Mouse (Mus musculus): ENCODE measurements at regions not wholly inside any gene's neighbourhood (a gene's known extent, or its start where the extent isn't known, plus 50 kb on each side); places are given as distances from the start of the nearest gene placed in this dataset.

DNA sequence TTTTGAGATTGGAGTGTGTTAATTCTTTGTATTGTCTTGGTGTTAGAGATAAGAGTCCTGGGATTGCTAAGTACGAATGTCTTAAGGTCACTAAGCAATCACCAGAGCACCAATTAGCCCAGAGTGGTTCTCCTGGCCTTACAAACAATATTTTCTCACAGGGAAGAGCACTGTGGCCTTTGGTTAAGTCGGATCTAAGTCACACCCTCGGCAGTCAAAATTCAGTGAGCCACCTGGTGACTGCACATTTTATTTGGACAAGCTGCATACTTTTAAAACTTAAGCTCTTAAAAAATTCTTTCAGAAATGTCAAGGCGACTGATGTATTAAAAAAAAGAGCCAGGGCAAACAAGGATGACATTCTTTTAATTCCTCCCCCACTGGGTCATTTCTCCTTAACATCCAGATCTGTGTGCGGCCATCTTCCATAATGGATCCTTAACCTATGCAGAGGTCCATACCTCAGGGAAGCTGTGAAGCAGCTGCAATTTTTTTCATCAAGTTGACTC, 60.9 kb upstream of the Foxa2 start:
- WGBS, result 75% methylated on average over 5 of the region's 5 CpGs
- Histone ChIP-seq H3K27me3 (ENCODE audit: insufficient read depth, low read length) (no peaks in the 10 kb centered on the region), H3K27ac (no peak overlapping the region), H3K4me2 (ENCODE audit: low read depth, low read length) (no peak overlapping the region), H3K4me1 (ENCODE audit: insufficient read depth, low read length) (no peaks in the 10 kb centered on the region), H3K4me3 (ENCODE audit: low read length) (no peak overlapping the region), H3K36me3 (ENCODE audit: insufficient read depth, low read length) (no peaks in the 10 kb centered on the region), H3K9ac (replicated peaks; ENCODE audit: low read length) (no peak overlapping the region), H3K9me3 (ENCODE audit: low read length) (no peaks in the 10 kb centered on the region)
- DNase-seq (ENCODE audit: low spot score), result no peak
- ATAC-seq, result no peak
- TF ChIP-seq CTCF (IDR thresholded peaks at IDR 0.05; ENCODE audit: low read depth), result no peak

DNA sequence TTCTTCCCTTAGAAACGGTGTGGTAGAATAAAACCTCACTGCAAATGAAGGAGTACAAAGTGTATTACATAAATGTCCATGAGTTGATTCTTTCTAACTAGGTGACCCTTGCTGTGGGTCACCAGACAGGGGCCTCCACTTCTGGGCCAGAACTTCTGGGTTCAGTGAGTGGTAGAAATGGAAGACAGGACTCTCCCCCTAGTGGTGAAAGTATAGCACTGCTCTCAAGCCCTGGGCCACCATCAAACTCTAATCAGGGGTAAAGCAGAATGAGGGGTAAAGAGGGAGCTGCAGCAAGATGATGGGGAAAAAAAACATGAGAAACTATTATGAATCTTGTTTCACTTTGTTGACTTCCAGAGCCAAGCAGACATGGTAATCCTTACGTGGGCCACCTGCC, 63.4 kb upstream of the Foxa2 start:
- WGBS, result 65% methylated on average over 2 of the region's 2 CpGs
- H3K9me3 ChIP-seq (ENCODE audit: low read length), result no peaks in the 10 kb centered on the region
- H3K27ac ChIP-seq, result no peak overlapping the region
- DNase-seq (ENCODE audit: low spot score) (peak; percentile 17), ATAC-seq (no peak)
- no peak overlapping the region for H3K4me3 ChIP-seq (ENCODE audit: low read length)
- no peak overlapping the region for H3K9ac ChIP-seq (replicated peaks; ENCODE audit: low read length)
- H3K27me3 ChIP-seq (ENCODE audit: insufficient read depth, low read length), result no peaks in the 10 kb centered on the region
- peak; percentile 72 for TF ChIP-seq CTCF (IDR thresholded peaks at IDR 0.05; ENCODE audit: low read depth)
- H3K4me2 ChIP-seq (ENCODE audit: low read depth, low read length), result no peak overlapping the region
- H3K4me1 ChIP-seq (ENCODE audit: insufficient read depth, low read length), result no peaks in the 10 kb centered on the region
- H3K36me3 ChIP-seq (ENCODE audit: insufficient read depth, low read length), result no peaks in the 10 kb centered on the region

DNA sequence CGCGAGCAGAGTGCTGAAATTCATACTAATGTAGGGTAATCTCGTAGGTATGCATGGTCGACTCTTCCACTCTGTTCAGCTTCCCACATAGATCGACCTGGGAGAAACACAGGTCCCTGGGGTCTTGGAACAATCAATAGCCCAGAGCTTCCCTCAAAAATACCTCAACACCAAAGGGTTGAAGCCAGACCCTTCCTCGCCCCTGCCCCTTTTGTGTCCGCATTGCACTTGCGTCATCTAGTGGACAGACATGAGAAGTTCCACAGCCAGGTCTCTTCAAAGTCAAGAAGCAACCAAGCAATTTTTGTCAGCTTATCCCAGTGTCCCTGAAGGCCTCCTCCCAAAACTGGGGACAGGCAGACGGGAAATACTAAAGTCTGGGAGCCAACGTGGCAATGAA, 65.1 kb upstream of the Foxa2 start:
- no peak overlapping the region for H3K27ac ChIP-seq
- ATAC-seq (peak; percentile 73), DNase-seq (ENCODE audit: low spot score) (peak; percentile 75)
- no peak overlapping the region for H3K4me3 ChIP-seq (ENCODE audit: low read length)
- WGBS, result 25% methylated on average over 10 of the region's 10 CpGs
- H3K4me2 ChIP-seq (ENCODE audit: low read depth, low read length), result peak overlapping the region; percentile 27
- H3K9me3 ChIP-seq (ENCODE audit: low read length), result no peaks in the 10 kb centered on the region
- H3K9ac ChIP-seq (replicated peaks; ENCODE audit: low read length), result no peak overlapping the region
- no peaks in the 10 kb centered on the region for H3K27me3 ChIP-seq (ENCODE audit: insufficient read depth, low read length)
- no peaks in the 10 kb centered on the region for H3K4me1 ChIP-seq (ENCODE audit: insufficient read depth, low read length)
- no peaks in the 10 kb centered on the region for H3K36me3 ChIP-seq (ENCODE audit: insufficient read depth, low read length)
- TF ChIP-seq CTCF (IDR thresholded peaks at IDR 0.05; ENCODE audit: low read depth), result peak; percentile 93

DNA sequence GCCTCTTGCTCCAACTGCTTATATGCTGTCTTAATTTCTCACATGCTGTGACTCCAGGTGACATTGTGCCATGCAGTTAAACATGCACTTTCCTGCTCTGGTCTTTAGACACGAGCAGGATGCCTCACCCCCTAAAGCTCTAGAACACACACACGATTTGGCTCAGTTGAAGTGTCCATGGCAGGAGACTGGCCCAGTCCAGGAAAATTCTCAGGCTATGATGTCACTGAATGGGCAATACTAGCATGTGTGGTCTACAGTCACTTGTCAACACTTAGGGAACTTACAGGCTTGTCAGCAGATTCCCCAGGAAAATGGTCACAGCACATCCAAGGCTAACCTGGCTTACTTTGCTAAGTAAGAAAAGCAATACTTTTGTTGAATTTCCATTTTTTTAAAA, 66.4 kb upstream of the Foxa2 start:
- 48% methylated on average over 2 of the region's 2 CpGs for WGBS
- Histone ChIP-seq H3K4me2 (ENCODE audit: low read depth, low read length) (no peak overlapping the region), H3K36me3 (ENCODE audit: insufficient read depth, low read length) (no peaks in the 10 kb centered on the region), H3K9me3 (ENCODE audit: low read length) (no peaks in the 10 kb centered on the region), H3K27me3 (ENCODE audit: insufficient read depth, low read length) (no peaks in the 10 kb centered on the region), H3K27ac (no peak overlapping the region), H3K4me1 (ENCODE audit: insufficient read depth, low read length) (no peaks in the 10 kb centered on the region), H3K9ac (replicated peaks; ENCODE audit: low read length) (no peak overlapping the region), H3K4me3 (ENCODE audit: low read length) (no peak overlapping the region)
- no peak for TF ChIP-seq CTCF (IDR thresholded peaks at IDR 0.05; ENCODE audit: low read depth)
- ATAC-seq (no peak), DNase-seq (ENCODE audit: low spot score) (no peak)

DNA sequence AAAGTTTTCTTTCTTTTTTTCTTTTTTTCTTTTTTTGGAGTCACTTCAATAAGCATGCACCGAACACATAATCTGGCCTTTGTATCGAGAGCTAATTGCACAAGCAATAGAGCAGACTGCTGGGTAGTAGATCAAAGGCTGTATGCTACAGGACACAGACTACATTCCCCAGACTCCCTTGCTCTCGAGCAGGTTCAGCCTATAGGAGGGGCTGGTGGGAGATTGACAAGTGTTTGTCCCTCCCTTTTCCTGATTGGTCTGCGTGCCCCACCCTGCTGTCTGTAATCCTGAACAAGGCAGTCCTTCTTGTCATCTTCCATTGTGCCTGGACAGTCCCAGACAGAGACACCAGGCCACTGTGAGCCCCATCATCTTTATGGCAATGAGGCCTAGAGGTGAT, 67.8 kb upstream of the Foxa2 start:
- H3K36me3 ChIP-seq (ENCODE audit: insufficient read depth, low read length), result no peaks in the 10 kb centered on the region
- no peaks in the 10 kb centered on the region for H3K9me3 ChIP-seq (ENCODE audit: low read length)
- 30% methylated on average over 4 of the region's 4 CpGs for WGBS
- H3K4me2 ChIP-seq (ENCODE audit: low read depth, low read length), result no peak overlapping the region
- no peak overlapping the region for H3K27ac ChIP-seq
- DNase-seq (ENCODE audit: low spot score) (peak; percentile 15), ATAC-seq (peak; percentile 55; the same call in 1 of the 2 replicates)
- no peak overlapping the region for H3K9ac ChIP-seq (replicated peaks; ENCODE audit: low read length)
- no peaks in the 10 kb centered on the region for H3K4me1 ChIP-seq (ENCODE audit: insufficient read depth, low read length)
- H3K4me3 ChIP-seq (ENCODE audit: low read length), result no peak overlapping the region
- TF ChIP-seq CTCF (IDR thresholded peaks at IDR 0.05; ENCODE audit: low read depth), result no peak
- no peaks in the 10 kb centered on the region for H3K27me3 ChIP-seq (ENCODE audit: insufficient read depth, low read length)

DNA sequence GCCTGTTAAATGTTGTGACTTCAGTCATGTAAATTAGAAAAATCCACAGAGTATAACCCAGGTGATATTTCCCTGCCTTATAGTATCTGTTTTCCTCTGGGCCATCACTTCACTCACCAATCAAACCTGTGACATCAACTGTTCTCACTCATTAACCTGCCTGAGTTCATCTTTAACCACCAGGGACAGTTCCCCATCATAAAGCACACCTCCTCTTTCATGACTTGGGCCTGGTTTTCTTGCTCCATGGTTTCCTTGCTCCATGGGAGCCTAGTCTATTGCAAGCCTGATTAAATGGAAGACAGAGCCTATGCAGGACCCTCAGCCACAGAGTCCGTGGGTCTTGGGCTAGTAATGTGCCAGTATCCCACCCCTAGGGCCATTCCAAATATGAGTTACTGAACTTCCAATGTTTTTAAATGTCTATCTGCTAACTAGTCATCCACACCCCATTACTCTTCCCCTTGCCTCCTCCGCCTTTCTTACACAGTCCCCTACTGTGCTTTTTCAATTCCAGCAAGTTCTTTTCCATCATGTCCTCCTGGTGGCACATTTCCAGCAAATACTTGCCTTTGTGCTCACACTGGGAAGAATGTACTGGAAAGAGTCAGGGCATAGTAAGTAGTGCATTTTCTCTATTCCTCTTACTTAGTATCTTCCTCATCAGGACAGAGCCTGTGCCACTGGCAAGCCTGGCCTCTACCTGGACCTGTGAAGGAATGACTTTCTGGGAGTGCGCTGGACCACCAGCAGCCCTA, 69.4 kb upstream of the Foxa2 start:
- Histone ChIP-seq H3K4me2 (ENCODE audit: low read depth, low read length) (no peak overlapping the region), H3K36me3 (ENCODE audit: insufficient read depth, low read length) (no peaks in the 10 kb centered on the region), H3K4me3 (ENCODE audit: low read length) (no peak overlapping the region), H3K27ac (no peak overlapping the region), H3K9ac (replicated peaks; ENCODE audit: low read length) (no peak overlapping the region), H3K4me1 (ENCODE audit: insufficient read depth, low read length) (no peaks in the 10 kb centered on the region), H3K27me3 (ENCODE audit: insufficient read depth, low read length) (no peaks in the 10 kb centered on the region), H3K9me3 (ENCODE audit: low read length) (no peaks in the 10 kb centered on the region)
- no peak for TF ChIP-seq CTCF (IDR thresholded peaks at IDR 0.05; ENCODE audit: low read depth)
- DNase-seq (ENCODE audit: low spot score) (no peak), ATAC-seq (no peak)
- WGBS, result 69% methylated on average over 3 of the region's 3 CpGs

DNA sequence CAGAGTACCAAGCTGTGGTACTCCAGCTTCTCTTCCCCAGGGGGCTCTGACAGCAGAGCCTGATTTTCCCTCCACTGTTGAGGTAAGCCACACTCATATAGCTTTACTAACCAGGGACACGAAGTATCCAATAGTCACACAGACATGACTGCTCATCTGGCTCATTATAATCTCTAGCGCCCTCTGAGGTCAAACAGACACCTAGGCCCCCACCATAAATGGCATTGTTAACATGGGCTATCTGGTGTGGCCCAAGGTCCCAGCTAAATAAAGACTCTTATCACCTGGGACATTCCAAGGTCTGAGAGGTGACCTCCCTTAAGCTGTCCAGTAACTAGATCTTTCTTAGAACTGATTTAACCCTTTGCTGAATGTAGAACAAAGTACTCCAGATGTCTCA, 70.7 kb upstream of the Foxa2 start:
- no peak for ATAC-seq
- no peak overlapping the region for H3K4me2 ChIP-seq (ENCODE audit: low read depth, low read length)
- TF ChIP-seq CTCF (IDR thresholded peaks at IDR 0.05; ENCODE audit: low read depth), result no peak

More for the DNA sequence above, 70.7 kb upstream of the Foxa2 start:
- no peak for DNase-seq (ENCODE audit: low spot score)
- 52% methylated on average over 2 of the region's 2 CpGs for WGBS
- no peaks in the 10 kb centered on the region for H3K36me3 ChIP-seq (ENCODE audit: insufficient read depth, low read length)
- no peak overlapping the region for H3K27ac ChIP-seq
- H3K9ac ChIP-seq (replicated peaks; ENCODE audit: low read length), result no peak overlapping the region
- H3K27me3 ChIP-seq (ENCODE audit: insufficient read depth, low read length), result no peaks in the 10 kb centered on the region
- no peaks in the 10 kb centered on the region for H3K4me1 ChIP-seq (ENCODE audit: insufficient read depth, low read length)
- no peaks in the 10 kb centered on the region for H3K9me3 ChIP-seq (ENCODE audit: low read length)
- H3K4me3 ChIP-seq (ENCODE audit: low read length), result no peak overlapping the region
